Mouse (Mus musculus) fat pad, adult 2 months (tissue): ENCODE measurements around the gene Abl2.
"Not testable (repeated sequence)": the region's sequence is repeated elsewhere in the genome, so short reads cannot be mapped to it uniquely, and the experiment has no call there.

ENCODE experiments used
- DNase-seq: peaks from one replicate; pipeline ENCODE4 v3.0.0-alpha.2; 2011; ENCODE audit warnings: low read depth, low spot score; ENCODE audit errors: extremely low read depth

The Abl2 gene

DNA sequence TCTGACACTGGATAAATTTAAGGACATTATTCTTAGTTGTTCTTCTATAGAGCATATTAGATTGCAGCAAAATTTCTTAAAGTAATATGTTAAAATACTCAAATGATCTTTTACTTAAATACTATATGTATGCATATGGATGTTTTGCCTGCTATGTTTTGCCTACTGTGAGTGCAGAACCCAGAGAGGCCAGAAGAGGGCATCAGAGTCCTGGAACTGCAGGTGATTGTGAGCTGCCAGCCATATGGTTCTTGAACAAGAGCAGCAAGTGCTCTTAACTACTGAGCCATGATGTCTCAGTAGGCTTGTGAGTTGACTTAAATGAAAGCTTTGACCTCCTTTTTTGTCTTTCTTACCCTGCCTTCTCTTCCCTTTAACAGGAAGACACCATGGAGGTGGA, 72.4 kb downstream of the Abl2 start:
- DNase-seq, result no peak

DNA sequence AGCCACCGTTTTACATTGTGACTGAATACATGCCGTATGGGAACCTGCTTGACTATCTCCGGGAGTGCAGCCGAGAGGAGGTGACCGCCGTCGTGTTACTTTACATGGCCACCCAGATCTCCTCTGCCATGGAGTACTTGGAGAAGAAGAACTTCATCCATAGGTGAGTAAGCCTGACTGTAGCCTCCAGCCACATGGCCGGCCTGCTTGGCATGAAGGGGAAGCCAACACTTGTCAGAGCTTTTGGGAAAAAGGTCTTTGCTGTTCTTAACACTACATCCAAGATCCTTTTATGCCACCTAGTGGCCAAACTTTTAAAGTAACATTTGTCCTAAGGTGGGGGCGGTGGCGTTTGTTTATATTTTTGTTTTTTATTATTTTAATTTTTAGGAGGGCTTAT, 74.5 kb downstream of the Abl2 start:
- DNase-seq, result no peak

DNA sequence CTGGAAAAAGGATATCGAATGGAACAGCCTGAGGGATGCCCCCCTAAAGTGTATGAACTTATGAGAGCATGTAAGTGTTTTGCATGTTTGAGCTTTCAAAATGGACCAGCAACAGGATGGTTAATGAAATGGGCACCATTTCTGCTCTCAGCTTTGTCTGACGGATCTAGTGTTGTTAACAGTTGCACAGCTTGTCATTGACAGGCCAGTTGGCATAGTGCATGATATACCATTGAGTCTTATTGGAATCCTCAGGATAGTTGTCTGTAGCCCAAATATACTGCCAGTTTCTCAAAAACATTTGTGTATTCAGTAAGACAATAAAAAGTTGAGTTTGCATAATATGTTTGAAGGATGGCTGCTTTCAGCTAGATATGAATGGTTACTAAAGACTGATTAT, 76.6 kb downstream of the Abl2 start:
- no peak for DNase-seq

DNA sequence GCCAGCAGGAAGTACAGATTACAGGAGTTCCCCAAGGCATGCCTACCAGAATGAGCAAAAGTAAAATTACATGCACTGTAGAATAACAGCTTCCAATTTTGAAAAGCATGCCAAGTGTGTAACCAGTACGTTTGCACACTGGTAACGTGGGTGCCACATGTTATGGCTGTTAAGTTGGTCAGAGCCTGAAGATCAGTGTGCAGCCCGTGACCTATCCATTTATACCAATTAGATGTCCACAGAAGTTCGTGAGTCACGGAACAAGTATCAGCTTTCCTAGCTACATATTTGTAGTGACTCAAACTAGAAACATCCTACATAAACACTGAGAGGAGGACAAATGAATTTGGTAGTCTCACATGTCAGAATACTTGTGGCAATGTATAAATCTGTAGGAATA, 80.9 kb downstream of the Abl2 start:
- DNase-seq, result no peak

DNA sequence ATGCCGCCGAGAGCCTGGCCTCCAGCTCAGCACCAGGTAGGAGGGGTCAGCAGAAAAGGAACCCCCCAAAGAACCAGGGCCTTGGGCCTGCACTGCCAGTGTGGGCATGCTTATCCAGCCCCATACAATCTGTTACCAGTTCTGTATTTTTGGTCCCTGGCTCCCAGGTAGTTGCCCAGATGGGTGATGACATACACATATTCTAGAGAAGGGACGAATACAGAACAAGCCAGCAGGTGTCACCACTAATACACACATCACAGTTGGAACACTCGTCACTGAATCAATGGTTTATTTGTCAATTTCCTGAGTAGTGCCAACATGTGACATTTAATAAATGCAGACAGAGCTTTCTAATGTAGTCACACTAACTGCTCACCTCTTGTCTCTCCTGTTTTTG, 82.0 kb downstream of the Abl2 start:
- no peak for DNase-seq

DNA sequence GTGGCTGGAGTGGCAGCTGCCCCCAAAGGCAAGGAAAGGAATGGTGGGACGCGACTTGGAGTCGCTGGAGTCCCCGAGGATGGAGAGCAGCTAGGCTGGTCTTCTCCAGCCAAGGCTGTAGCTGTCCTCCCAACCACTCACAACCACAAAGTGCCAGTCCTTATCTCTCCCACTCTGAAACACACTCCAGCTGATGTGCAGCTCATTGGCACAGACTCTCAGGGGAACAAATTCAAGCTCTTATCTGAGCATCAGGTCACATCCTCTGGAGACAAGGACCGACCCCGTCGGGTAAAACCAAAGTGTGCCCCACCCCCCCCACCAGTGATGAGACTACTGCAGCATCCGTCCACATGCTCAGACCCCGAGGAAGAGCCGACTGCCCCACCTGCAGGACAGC, 83.2 kb downstream of the Abl2 start:
- no peak for DNase-seq

DNA sequence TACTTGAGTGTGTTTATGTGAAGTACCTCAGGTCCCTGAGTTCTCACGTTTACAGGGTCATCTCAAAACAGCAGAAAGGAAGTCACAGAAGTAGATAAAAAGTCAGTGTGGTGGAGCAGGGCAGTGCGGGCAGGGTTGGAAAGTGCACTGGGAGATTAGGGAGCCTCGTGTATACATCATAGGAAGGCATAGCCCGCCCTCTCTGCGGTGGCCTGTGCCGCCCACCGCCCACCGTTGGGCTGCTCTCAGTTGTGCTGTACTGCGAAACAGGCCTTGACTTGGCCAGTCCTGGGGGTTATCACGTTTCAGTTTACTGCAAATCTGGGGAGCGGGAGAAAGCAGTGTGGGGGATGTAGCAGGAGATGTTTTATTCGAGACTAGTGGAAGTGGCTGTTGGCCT, 84.2 kb downstream of the Abl2 start:
- no peak for DNase-seq

DNA sequence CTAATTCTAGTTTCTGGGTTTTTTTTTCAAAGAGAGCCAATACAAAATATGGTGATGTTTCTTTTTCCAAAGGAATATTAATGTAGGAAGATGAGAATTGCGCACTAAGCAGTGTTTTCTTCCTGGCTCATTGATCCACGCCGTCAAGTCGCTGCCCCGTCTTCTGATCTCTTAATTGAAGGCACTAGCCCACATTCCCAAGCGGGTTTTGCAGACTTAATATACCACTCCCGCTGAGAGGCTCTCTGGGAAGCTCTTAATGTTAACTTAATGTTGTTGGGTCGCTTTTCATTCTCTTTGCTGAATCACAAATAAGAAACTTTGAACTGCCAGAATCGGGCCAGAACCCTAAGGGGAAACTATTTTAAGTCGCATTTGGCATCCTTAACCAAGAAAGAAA, 85.5 kb downstream of the Abl2 start:
- DNase-seq, result no peak

DNA sequence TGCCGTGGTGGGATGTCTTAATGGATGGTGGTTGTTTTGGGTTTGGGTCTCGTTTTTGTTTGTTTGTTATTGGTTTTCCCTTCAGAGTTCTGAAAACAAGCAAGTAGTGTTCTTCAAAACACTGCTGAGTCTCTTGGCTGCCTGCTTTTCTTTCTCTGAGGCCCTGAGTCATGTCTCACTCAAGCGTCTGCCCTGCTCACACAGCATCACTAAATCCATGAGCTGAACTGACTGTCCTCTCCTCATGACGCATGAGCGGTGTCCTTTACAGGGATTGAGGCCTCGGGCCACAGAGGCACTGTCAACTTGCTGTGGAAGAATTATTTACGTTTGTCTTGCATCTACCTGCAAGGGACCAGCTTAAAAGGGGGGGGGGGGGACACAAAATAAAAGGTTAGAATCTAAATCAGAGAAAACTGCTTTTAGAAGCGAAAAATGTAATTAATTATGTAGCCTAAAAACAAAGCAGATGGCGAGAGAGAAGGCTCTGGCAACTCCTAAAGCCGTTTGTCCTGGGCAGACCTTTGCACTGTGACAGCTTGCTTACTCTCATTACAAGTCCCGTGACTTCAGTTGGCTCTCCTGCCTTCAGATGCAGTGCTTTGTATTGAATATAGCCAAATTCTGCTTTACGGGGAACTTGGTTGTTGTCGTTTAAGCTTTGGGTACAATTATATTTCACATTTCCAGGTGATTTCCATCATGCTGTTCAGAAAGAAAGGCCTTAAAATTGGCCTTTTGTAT, 86.4 kb downstream of the Abl2 start:
- DNase-seq, result no peak

DNA sequence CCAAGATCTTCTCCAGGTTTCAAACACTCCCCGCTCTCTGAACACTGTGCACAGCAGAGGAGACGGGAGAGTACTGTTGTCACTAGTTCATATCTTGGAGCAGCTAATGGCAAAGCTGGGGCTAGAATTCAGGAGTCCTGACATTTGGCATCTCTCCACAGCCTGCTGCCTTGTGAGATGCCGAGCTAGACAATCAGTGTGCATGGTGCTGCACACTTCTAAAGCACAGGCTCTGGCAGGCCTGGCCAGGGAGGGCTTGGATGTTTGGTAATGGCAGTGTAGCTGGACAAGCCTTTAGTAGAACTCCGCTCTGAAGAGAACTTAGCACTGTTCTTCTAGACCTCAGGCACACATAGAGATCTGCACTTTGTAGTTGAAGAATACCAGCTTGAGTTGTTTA, 87.4 kb downstream of the Abl2 start:
- DNase-seq, result no peak

DNA sequence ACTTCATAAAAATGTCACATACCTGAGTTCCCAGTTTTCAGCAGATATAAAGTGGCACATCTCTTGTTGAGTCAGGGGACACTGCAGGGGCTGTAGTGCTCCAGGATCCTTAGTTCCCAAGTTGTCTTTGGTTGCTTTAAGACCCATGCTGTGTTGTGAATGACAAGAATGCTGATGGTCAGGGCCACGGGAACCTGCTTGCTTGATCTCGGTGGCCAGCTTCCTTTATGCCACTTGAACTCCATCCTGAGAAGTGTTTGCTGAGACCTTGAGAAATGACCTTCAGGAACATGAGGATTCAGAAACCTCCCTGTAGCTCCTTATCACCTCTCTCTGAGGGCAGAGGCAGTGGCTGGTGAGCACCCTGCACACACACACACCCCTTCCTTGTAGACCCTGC, 90.1 kb downstream of the Abl2 start:
- DNase-seq, result no peak

DNA sequence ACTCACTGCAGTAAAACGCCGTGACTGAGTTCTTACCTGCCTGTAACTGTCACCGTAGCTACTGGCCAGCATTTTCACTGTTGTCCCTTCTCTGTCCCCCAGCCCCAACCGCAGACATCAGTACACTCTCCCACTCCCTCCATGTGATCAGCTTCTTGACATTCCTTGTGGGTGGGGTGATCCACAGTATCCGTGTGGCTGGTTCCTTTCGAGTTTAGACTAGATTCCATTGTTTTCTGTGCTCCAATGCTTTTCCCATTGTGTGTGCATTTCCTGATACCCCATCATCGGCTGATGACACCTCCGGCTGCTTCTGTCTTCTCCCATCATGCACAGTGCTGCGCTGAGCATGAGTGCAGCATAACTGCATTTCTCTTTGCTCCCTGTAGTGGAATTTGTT, 92.0 kb downstream of the Abl2 start:
- no peak for DNase-seq

DNA sequence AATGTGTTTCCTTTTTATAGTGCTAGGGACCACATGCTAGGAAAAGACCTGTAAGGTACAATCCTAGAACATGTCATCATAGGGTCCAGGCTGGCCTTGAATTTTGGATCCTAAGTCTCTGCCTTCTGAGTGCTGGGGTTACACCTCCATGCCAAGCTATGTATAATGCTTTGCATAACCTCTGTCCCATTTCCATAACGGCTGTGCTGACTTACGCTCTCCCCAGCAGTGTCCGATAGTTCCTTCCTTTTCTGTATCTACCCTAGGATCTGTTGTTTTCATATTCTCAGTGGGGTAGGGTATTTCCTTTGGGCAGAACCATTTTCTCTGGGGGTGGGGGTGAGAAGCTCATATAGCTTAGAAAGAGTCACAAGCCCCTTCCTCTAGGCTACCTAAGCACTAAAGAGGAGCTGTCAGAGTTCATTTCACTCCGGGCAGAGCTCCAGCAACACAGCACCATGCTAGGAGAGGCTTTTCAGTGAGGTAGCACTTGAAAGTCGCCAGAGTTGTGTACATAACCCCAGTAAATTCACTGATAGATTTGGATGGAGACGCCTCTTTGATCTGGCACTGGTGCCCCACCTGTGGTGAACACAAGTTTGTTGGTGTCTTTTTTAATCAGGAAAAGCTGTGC, 93.7 kb downstream of the Abl2 start:
- DNase-seq, result no peak

DNA sequence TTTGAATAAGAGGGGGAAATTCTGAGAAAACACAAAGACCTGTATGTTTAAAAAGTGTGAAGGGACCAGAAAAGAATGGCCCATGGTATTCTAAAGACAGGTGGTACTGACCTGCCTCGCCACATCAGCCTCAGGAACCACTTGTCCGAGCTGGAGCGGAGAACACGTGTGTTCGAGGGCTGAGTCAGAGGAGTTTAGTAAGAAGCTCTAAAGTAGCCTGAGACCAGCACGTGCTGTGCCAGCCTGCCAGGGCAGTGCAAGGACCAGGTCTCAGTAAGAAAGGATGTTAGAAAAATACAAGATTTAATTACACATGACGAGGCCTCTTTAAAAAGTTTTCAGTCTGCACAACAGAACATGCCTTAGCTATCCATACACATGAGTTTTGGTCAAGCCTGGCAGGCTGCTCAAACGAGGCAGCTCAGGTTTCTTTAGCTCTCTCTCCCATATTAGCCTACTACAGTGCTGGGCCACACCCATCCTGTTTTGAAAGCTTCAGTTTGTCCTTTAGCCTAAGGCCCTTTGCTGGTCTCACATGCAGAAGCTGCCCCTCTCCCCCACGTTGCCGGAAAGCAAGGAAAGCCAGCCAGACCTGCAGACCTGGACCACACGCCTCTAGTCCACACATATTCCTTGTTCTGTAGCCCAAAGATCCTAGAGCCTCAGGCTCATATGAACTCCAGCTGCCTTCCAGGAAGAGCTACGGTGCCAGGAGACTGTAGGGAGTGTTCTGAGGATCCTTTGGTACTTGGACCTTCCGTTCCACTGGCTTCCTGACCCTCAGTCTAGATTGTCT, 96.3 kb downstream of the Abl2 start:
- no peak for DNase-seq

DNA sequence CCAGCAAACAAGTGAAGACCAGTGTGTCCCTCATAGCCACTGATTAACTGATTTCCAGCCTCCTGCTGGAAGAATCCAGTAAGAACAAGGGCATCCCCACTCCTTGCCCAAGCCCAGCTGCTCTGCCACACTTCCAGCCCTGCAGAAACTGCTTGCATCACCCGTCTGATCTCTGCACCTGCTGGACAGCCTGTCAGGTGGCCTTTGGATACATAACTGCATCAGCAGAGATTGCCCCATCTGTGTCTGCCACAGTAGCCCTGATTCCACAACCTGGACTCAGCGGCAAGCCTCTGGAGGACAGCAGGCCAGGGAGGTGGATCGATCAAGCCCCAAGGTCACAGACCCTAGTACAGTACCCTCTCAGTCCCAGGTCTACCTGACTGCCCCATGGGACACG, 98.9 kb downstream of the Abl2 start:
- DNase-seq, result no peak

DNA sequence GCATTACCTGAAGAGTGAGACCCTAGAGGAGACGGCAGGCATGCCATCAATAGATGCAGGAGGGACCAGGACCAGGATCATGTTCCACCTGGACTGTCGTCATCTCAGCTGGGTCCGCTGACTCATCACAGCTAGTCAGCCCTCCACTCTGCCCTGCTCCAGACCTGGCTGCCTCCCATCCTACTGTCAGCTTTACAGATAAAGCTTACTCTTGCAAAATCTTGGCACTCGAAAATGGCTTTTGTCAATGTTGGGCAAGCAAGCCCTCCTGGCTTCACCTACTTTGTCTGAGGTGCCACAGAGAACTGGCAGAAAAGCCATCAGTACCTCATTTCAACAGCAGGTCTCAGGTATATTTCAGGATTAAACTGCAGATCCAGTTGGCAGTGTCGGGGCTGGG, 100.1 kb downstream of the Abl2 start:
- peak; percentile 99 for DNase-seq

DNA sequence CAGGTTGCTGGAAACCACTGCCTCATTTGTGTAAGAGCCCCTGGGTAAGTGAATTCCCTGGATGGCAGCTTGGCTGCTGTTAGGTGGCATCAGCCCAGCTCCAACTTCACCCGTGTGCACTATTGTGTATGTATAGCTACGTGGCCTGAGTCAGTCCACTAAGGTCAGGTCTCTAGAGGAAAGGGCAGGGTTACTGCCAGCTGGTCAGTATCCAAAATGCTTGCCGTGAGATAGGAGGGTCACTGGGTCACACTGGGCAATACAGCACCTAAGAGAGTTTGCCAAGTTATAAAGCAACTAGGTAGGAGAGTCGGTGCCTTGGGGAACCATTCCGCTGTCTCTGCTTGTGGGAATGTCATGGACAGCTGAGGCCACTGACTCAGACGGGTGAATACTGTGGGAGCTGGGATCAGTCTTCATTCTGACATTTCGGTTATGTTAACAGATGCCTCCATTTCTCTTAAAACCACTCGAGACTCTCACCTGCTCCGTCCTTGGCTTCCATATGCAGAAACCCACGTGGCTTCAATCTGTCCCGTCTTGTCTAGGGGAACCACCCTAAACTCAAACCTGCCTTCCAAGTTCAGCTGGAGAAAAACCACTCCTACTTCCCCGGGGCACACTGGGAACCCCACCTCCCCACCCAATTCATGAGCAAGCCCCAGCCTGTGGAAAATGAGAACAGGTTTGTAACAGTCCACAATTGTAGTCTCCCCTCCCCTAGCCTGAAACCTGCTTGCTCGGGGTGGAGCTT, 101.5 kb downstream of the Abl2 start:
- DNase-seq, result peak; percentile 97

DNA sequence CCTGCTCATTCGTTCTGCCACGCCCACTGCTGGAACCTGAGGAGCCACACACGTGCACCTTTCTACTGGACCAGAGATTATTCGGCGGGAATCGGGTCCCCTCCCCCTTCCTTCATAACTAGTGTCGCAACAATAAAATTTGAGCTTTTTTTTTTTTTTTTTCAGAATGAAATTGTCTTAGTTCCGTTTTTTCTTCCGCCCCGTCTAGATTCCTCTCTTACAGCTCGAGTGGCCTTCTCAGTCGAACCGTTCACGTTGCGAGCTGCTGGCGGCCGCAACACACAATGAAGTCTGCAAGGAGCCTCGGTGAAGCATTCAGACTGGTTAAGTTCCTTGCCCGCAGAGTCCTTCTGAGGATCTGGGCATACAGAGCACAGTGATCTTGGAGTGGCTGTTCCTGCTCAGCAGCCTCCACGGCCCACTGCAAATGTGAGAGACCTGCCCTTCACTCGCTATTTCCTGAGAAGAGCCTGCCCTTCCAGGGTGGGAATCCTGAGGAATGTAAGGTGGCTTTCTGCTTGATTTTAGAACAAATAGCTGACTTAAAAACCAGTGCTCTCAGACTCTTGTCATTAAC, 102.2 kb downstream of the Abl2 start:
- DNase-seq, result not testable (repeated sequence)

DNA sequence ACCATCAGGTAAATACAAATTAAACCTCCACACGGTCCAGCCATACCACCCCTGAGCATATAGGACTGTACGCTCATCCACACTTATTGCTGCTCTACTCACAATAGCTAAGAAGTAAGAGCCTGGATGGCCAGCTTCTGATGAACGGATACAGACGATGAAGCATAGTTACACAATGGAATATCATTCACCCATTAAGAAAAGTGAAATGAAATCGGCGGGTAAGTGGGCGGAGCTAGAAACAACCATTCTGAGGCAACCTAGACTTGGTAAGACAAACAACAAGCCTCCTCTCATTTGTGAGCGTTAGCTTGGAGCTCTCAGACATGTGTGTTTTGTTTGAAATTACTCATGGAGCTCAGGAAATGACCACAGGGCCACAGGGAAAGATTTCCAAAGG, 107.2 kb downstream of the Abl2 start:
- DNase-seq, result no peak

DNA sequence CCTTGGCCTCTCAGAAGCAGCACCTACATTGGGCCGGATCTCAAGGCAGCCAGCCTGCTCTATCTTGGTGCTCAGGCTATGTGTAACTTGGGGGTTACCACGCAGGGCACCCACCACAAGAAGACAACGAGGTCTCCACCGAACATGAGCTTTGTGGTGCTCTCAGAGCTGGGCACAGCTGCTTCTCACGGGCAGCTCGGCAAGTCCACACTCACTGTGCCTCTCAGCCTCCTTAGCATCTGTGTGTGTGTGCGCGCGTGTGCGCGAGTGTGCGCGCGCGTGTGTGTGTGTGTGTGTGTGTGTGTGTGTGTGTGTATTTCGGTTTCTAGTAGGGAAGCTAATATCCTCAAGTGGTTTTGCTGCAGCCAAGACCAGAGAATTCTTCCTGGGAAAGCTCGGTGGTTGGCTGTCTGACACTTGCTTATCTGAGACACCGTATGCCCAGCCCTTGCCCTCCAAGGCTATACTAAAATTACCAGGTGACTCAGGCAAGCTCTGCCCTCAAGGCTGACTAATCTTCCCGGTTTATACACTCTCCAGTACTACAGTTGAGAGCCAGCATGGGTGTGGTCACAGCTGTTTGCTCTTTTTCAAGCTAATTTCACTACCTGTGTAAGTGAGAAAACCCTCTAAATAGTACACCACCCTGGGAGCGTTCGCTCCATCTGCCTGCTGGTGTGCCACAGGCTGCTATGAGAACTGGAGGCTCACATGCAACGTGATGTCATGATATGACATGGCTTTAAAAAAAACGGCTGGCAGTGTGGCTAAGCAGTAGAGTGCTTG, 108.7 kb downstream of the Abl2 start:
- DNase-seq, result no peak
